Mouse (Mus musculus): Measurements from ENCODE around the gene Wnt1.

Wnt1 gene

DNA sequence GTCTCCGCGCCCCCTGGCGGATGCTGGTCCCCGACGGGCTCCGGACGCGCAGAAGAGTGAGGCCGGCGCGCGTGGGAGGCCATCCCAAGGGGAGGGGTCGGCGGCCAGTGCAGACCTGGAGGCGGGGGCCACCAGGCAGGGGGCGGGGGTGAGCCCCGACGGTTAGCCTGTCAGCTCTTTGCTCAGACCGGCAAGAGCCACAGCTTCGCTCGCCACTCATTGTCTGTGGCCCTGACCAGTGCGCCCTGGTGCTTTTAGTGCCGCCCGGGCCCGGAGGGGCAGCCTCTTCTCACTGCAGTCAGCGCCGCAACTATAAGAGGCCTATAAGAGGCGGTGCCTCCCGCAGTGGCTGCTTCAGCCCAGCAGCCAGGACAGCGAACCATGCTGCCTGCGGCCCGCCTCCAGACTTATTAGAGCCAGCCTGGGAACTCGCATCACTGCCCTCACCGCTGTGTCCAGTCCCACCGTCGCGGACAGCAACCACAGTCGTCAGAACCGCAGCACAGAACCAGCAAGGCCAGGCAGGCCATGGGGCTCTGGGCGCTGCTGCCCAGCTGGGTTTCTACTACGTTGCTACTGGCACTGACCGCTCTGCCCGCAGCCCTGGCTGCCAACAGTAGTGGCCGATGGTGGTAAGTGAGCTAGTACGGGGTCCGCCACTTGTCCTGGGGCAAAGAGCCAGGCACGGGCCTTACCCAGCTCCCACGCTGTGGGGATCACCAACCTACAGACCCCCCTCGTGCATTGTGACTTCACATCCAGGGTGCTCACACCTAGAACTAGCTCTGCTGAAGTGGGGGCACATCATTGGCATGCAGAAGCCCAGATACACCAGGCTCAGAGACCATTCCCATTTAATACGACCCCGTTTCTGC is at the start of gene Wnt1:
TSS of gene Wnt1 (plus strand) at position 197 of the 875 bp plus-strand sequence.
- DNase-seq (ENCODE audit: low read depth in 2 of 2, low spot score in 2 of 2) = peak in 1 of 2 experiments; percentile 58

- no peak for DNase-seq (ENCODE audit: low read depth in 2 of 2, low spot score in 2 of 2)
Measured at GRCm38 (mm10) chr15:98740219-98740618, 49.4 kb upstream of the Wnt1 start.

GRCm38 (mm10) chr15:98742766-98743428 is 46.8 kb upstream of the Wnt1 start:
- DNase-seq (ENCODE audit: low read depth in 2 of 2, low spot score in 2 of 2) = no peak

- DNase-seq (ENCODE audit: low read depth in 2 of 2, low spot score in 2 of 2) = peak; percentile 47 to 56
Measured at GRCm38 (mm10) chr15:98743863-98744262, 45.8 kb upstream of the Wnt1 start.

DNA sequence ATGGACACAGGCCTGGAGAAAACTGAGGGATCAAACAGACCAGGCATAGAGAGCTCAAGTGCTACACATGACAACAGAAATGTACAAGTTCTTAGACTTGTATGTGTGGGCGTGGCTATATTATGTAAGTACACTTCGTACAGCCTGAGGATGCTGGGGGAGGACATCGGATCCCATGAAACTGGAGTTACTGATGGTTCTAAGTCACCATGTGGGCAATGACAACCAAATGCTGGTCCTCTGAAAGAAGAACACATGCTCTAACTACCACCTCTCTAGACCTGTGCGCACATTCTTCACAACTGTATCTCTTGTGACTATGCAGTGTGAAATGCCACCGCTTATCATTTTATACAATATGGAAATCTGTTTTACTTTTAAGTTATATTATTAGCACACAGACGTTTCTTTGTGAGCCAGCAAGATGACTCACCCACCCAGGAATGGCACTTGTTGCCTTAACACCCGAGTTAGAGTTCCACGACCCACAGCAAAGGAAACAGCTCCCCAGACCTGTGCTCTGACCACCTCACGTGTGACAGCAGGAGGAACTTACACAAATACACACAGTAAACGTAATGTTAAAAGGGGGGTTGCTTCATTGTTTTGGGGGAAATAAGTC is 43.2 kb upstream of the Wnt1 start:
- no peak for DNase-seq (ENCODE audit: low read depth in 2 of 2, low spot score in 2 of 2)

DNA sequence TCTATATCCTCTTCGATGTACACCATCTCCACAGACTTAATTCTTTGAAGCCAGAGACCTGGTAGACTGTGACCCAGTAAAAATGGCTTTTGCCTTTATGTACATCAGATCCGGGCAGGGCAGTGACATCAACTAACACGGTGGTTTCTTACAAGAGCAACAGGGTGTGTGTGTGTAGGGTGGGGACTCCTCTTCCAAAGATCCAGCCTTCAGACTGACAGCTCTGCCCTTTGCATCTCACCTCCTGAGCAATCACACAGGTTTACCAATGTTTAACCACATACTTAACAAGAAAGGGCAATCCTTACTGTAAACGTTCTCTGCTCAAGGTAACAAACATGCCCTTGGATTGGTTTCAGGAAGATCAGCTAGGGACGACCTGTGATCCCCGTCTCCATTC is 42.4 kb upstream of the Wnt1 start:
- DNase-seq (ENCODE audit: low read depth in 2 of 2, low spot score in 2 of 2) = no peak

DNA sequence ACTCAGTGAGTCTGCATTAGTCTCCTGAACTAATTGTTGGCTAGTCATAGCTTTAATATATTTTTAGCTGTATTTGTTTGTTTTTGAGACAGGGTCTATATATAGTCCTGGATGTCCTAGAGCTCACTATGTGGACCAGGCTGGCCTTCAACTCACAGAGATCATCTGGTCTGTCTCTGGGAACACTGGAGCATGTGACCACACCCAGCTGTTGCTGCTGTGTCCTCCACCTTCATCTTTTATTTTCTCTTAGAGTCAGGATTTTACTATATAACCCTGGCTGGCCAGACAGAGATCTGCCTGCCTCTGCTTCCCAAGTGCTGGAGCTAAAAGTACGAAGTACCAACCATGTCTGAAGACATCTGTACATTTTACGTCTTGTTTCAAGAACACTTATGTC is 40.6 kb upstream of the Wnt1 start:
- no peak for DNase-seq (ENCODE audit: low read depth in 2 of 2, low spot score in 2 of 2)

DNA sequence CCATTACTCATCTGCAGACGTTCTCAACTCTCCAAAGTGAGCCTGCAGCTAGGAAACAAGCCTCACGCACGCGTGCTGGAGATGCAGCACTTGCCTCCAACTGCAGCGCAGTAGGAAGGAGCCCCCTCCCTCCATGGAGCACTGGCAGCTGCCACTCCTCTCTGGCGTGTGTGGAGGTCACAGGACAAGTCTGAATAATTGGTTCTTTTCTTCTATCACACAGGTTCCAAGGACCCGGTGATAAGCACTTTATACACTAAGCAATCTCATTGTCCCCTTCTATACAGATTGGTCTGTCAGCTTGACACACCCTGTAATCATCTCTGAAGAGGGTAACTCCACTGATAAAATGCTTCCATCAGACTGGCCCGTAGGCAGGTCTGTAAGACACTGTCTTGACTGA is 36.6 kb upstream of the Wnt1 start:
- no peak for DNase-seq (ENCODE audit: low read depth in 2 of 2, low spot score in 2 of 2)

DNA sequence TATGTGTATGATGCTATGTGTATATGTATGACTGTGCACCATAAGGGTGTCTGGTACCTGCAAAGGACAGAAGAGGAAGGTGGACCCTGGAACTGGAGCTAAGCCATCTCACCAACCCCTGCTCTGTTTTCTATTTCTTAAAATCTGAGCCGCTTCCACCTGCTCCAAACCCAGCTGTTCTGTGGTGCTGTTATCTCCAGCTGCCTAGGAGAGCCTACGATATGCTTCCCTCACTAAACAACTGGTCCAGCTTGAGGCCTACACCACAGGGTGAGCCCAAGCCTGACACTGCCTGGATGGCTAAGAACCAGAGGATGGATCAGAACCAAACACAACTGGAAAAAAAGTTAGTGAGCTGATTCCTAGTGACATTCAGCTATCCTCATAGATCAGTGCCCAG is 35.5 kb upstream of the Wnt1 start:
- DNase-seq (ENCODE audit: low read depth in 2 of 2, low spot score in 2 of 2) = no peak

DNA sequence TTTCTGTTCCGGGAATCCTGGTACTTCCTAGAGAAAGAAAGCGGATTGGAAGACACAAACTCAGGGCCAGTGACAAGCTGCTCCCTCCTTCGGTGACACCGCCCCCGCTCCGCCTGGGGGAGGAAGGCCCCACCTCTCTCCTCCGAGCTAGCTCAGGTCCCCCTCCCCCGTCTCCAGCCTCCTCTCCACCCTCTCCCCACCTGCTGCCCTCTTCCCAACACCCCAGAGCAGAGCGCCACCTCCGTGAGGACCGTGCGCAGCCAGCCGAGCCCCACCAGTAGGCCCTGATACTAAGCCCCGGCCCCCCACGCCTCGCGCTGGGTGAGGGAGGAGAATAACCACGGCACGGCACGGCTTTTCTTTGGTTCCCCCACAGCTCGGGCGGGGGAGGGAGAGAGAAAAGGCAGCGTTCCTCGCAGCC is 27.4 kb upstream of the Wnt1 start:
- DNase-seq (ENCODE audit: low read depth in 2 of 2, low spot score in 2 of 2) = peak; percentile 58 to 69

- DNase-seq (ENCODE audit: low read depth in 2 of 2, low spot score in 2 of 2) = peak; percentile 94 to 96
Measured at GRCm38 (mm10) chr15:98762670-98763529, 26.8 kb upstream of the Wnt1 start, which contains the start of gene Arf3. Gene Arf3 (minus strand): TSS chr15:98763214.

GRCm38 (mm10) chr15:98765929-98766328 is 23.7 kb upstream of the Wnt1 start:
- DNase-seq (ENCODE audit: low read depth in 2 of 2, low spot score in 2 of 2) = no peak

- DNase-seq (ENCODE audit: low read depth in 2 of 2, low spot score in 2 of 2) = no peak
Measured at GRCm38 (mm10) chr15:98768259-98768658, 21.4 kb upstream of the Wnt1 start.

GRCm38 (mm10) chr15:98771813-98772425 is 17.7 kb upstream of the Wnt1 start:
- no peak for DNase-seq (ENCODE audit: low read depth in 2 of 2, low spot score in 2 of 2)

- DNase-seq (ENCODE audit: low read depth in 2 of 2, low spot score in 2 of 2) = peak; percentile 46 to 56
Measured at GRCm38 (mm10) chr15:98772511-98773211, 17.0 kb upstream of the Wnt1 start.

DNA sequence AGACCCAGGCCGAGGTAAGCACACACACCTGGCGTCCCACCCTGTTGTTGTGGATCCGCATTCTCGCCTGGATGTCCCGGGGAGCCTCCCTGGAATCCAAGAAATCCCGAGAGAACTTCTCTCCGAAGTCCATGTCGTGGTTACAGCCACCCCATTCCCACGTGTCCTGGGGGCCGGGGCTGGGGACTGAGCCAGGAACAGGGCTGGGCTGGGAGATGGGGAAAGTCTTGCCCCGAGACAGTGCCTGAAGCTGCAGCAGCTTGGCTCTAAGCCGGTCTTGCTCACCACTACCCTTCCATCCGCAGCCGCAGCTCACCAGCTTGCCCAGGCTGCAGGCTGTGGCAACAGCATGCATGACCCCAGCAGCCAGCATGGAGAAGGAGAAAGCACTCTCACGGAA is 15.6 kb upstream of the Wnt1 start:
- no peak for DNase-seq (ENCODE audit: low read depth in 2 of 2, low spot score in 2 of 2)

DNA sequence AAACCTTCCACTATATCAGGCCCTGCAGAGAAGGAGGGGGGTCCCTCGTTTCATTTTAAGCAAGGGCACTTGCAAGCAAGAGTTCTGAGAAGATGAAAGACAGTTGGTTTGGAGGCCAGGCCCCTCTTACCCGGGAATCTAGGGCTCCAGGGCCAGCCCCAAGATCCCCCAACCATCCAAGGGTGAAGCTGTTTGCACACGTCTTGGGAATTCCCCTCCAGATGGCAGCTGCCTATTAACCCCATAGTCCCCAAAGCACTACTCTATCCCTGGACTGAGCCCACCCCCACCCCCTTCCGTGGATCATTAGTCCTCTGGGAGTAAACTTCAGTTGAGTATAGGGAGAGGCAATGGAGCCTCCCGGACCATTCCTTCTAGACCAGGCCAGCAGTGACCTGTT is 14.1 kb upstream of the Wnt1 start:
- no peak for DNase-seq (ENCODE audit: low read depth in 2 of 2, low spot score in 2 of 2)

DNA sequence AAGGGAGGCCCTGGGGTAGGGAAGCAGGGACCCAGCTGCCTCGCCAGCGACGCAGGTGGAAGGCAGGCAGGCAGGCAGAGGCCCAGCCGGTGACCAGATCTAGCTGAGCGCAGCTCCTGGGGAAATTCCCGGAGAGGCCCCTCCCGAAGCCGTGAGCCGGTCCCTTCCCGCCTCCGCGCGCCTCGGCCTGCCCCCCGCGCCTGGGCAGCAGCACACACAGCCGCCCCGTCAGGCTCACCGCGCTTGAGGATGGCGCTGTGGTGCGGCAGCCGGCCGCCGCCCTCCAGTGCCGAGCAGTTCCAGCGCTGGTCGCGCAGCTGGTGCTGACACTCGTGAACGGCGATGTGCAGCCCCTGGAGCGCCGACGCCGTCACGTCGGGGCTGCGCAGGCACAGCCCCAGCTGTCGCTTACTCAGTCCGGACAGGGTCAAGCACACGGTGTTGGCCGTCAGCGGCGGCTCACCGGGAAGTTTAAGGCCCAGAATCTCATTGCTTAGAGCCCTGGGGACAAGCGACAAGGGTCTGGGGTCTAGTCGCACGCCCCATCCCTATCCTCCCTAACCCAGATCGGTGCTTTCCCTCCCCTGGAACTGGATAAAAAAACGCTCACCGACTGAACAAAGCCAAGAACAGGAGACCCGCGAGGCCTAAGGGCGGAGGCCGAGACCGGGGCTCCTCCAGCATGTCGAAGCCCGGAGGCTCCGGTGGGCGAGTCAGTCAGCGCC is 13.2 kb upstream of the Wnt1 start:
- no peak for DNase-seq (ENCODE audit: low read depth in 2 of 2, low spot score in 2 of 2)

- DNase-seq (ENCODE audit: low read depth in 2 of 2, low spot score in 2 of 2) = no peak
Measured at GRCm38 (mm10) chr15:98777005-98777616, 12.5 kb upstream of the Wnt1 start.
